Mouse (Mus musculus): ENCODE measurements at regions not wholly inside any gene's neighbourhood (a gene's known extent, or its start where the extent isn't known, plus 50 kb on each side); places are given as distances from the start of the nearest gene placed in this dataset.

GRCm38 (mm10) chr11:109088488-109089252, 55.5 kb downstream of the E030025P04Rik start:
- intact Hi-C loops (cut with DNase I) = no loop called here
- no peak for DNase-seq

- no peak for DNase-seq
- intact Hi-C loops (cut with DNase I) = no loop called here
These were observed 62.2 kb downstream of the E030025P04Rik start for GRCm38 (mm10) chr11:109081957-109082356.

GRCm38 (mm10) chr11:109081454-109081853, 62.7 kb downstream of the E030025P04Rik start:
- no peak for DNase-seq
- intact Hi-C loops (cut with DNase I) = no loop called here

- no peak for DNase-seq
- intact Hi-C loops (cut with DNase I) = no loop called here
These were observed 63.2 kb downstream of the E030025P04Rik start for GRCm38 (mm10) chr11:109080847-109081415.

- DNase-seq = peak; percentile 87
- intact Hi-C loops (cut with DNase I) = no loop called here
These were observed 64.7 kb downstream of the E030025P04Rik start for GRCm38 (mm10) chr11:109079466-109079865.

- DNase-seq = no peak
- intact Hi-C loops (cut with DNase I) = no loop called here
These were observed 67.4 kb downstream of the E030025P04Rik start for GRCm38 (mm10) chr11:109076587-109077417.

GRCm38 (mm10) chr11:109071340-109071739, 72.8 kb downstream of the E030025P04Rik start:
- peak; percentile 15 for DNase-seq
- intact Hi-C loops (cut with DNase I) = no loop called here

- intact Hi-C loops (cut with DNase I) = no loop called here
- no peak for DNase-seq
These were observed 73.8 kb downstream of the E030025P04Rik start for GRCm38 (mm10) chr11:109070412-109070811.

GRCm38 (mm10) chr11:109069326-109069709, 74.9 kb downstream of the E030025P04Rik start:
- peak; percentile 47 for DNase-seq
- intact Hi-C loops (cut with DNase I) = loop anchor here (10.0 kb wide), 1 partner anchor 135 kb away; no protein-coding TSS in a partner anchor

- intact Hi-C loops (cut with DNase I) = loop anchor here (10.0 kb wide), 1 partner anchor 134 kb away; no protein-coding TSS in a partner anchor
- peak; percentile 88 for DNase-seq
These were observed 75.5 kb downstream of the E030025P04Rik start for GRCm38 (mm10) chr11:109068371-109069325.

GRCm38 (mm10) chr11:109067733-109068132, 76.4 kb downstream of the E030025P04Rik start:
- no peak for DNase-seq
- intact Hi-C loops (cut with DNase I) = loop anchor here (10.0 kb wide), 1 partner anchor 133 kb away; no protein-coding TSS in a partner anchor

GRCm38 (mm10) chr11:109061971-109062370, 82.2 kb downstream of the E030025P04Rik start:
- intact Hi-C loops (cut with DNase I) = loop anchor here (10.0 kb wide), 1 partner anchor 127 kb away; no protein-coding TSS in a partner anchor
- DNase-seq = peak; percentile 26

- intact Hi-C loops (cut with DNase I) = loop anchor here (10.0 kb wide), 1 partner anchor 126 kb away; no protein-coding TSS in a partner anchor
- no peak for DNase-seq
These were observed 83.7 kb downstream of the E030025P04Rik start for GRCm38 (mm10) chr11:109060527-109060908.

- intact Hi-C loops (cut with DNase I) = loop anchor here (10.0 kb wide), 1 partner anchor 125 kb away; no protein-coding TSS in a partner anchor
- no peak for DNase-seq
These were observed 84.2 kb downstream of the E030025P04Rik start for GRCm38 (mm10) chr11:109059863-109060526.

- peak; percentile 52 for DNase-seq
- intact Hi-C loops (cut with DNase I) = no loop called here
These were observed 86.1 kb downstream of the E030025P04Rik start for GRCm38 (mm10) chr11:109058021-109058420.

GRCm38 (mm10) chr11:109048257-109049101, 95.7 kb downstream of the E030025P04Rik start:
- DNase-seq = no peak
- intact Hi-C loops (cut with DNase I) = no loop called here

GRCm38 (mm10) chr11:109047483-109048110, 96.6 kb downstream of the E030025P04Rik start:
- no peak for DNase-seq
- intact Hi-C loops (cut with DNase I) = no loop called here

- intact Hi-C loops (cut with DNase I) = no loop called here
- no peak for DNase-seq
These were observed 97.7 kb downstream of the E030025P04Rik start for GRCm38 (mm10) chr11:109046446-109046845.

Measured in left cerebral cortex, postnatal 4 days (tissue).